Mouse (Mus musculus): ENCODE measurements at regions not wholly inside any gene's neighbourhood (a gene's known extent, or its start where the extent isn't known, plus 50 kb on each side); places are given as distances from the start of the nearest gene placed in this dataset.

GRCm38 (mm10) chr16:21318640-21319365, 104.1 kb upstream of the Vps8 start:
- peak in 1 of 2 experiments; percentile 20 for DNase-seq (ENCODE audit: low spot score in 2 of 2)

GRCm38 (mm10) chr16:21320284-21320683, 102.6 kb upstream of the Vps8 start:
- DNase-seq (ENCODE audit: low spot score in 2 of 2), result no peak

GRCm38 (mm10) chr16:21321188-21322070, 101.5 kb upstream of the Vps8 start:
- no peak for DNase-seq (ENCODE audit: low spot score in 2 of 2)

GRCm38 (mm10) chr16:21322437-21322836, 100.5 kb upstream of the Vps8 start:
- no peak for DNase-seq (ENCODE audit: low spot score in 2 of 2)

- DNase-seq (ENCODE audit: low spot score in 2 of 2), result no peak
Measured at GRCm38 (mm10) chr16:21323446-21324034, 99.4 kb upstream of the Vps8 start.

GRCm38 (mm10) chr16:21327969-21328368, 94.9 kb upstream of the Vps8 start:
- DNase-seq (ENCODE audit: low spot score in 2 of 2), result no peak

- DNase-seq (ENCODE audit: low spot score in 2 of 2), result no peak
Measured at GRCm38 (mm10) chr16:21329199-21329598, 93.7 kb upstream of the Vps8 start.

- no peak for DNase-seq (ENCODE audit: low spot score in 2 of 2)
Measured at GRCm38 (mm10) chr16:21331229-21331628, 91.7 kb upstream of the Vps8 start.

GRCm38 (mm10) chr16:21332411-21332810, 90.5 kb upstream of the Vps8 start:
- no peak for DNase-seq (ENCODE audit: low spot score in 2 of 2)

- DNase-seq (ENCODE audit: low spot score in 2 of 2), result no peak
Measured at GRCm38 (mm10) chr16:21332862-21333222, 90.1 kb upstream of the Vps8 start.

- DNase-seq (ENCODE audit: low spot score in 2 of 2), result peak; percentile 70 to 92
Measured at GRCm38 (mm10) chr16:21333223-21333951, 89.5 kb upstream of the Vps8 start.

GRCm38 (mm10) chr16:21339061-21339459, 83.9 kb upstream of the Vps8 start:
- no peak for DNase-seq (ENCODE audit: low spot score in 2 of 2)

- peak in 1 of 2 experiments; percentile 53 for DNase-seq (ENCODE audit: low spot score in 2 of 2)
Measured at GRCm38 (mm10) chr16:21339460-21340081, 83.3 kb upstream of the Vps8 start.

- DNase-seq (ENCODE audit: low spot score in 2 of 2), result no peak
Measured at GRCm38 (mm10) chr16:21340136-21340535, 82.8 kb upstream of the Vps8 start.

- DNase-seq (ENCODE audit: low spot score in 2 of 2), result no peak
Measured at GRCm38 (mm10) chr16:21349869-21350268, 73.0 kb upstream of the Vps8 start.

- DNase-seq (ENCODE audit: low spot score in 2 of 2), result no peak
Measured at GRCm38 (mm10) chr16:21351289-21351688, 71.6 kb upstream of the Vps8 start.

- no peak for DNase-seq (ENCODE audit: low spot score in 2 of 2)
Measured at GRCm38 (mm10) chr16:21353111-21353510, 69.8 kb upstream of the Vps8 start.

- peak in 1 of 2 experiments; percentile 69 for DNase-seq (ENCODE audit: low spot score in 2 of 2)
Measured at GRCm38 (mm10) chr16:21353545-21353944, 69.4 kb upstream of the Vps8 start.

- DNase-seq (ENCODE audit: low spot score in 2 of 2), result no peak
Measured at GRCm38 (mm10) chr16:21355638-21356037, 67.3 kb upstream of the Vps8 start.

- no peak for DNase-seq (ENCODE audit: low spot score in 2 of 2)
Measured at GRCm38 (mm10) chr16:21357433-21357832, 65.5 kb upstream of the Vps8 start.

GRCm38 (mm10) chr16:21358313-21358920, 64.5 kb upstream of the Vps8 start:
- peak in 1 of 2 experiments; percentile 52 for DNase-seq (ENCODE audit: low spot score in 2 of 2)

All from left cerebral cortex, adult 9 months (tissue).